Mouse (Mus musculus) G1E (cell line): ENCODE measurements around the gene Zfp74. TPM values are rescaled to one million over a fixed set of nuclear protein-coding genes. Genes with fewer than 3 reads are reported as not detected.

Source experiments
- ATAC-seq: 2 replicates; pipeline ENCODE4 v1.8.0; 2016; ENCODE audit warnings: mild to moderate bottlenecking; ENCODE audit not compliant: insufficient number of reproducible peaks, poor library complexity, low FRiP score, severe bottlenecking; ENCODE audit errors: extremely low read depth
- DNase-seq: peaks from one replicate; pipeline ENCODE4 v3.0.0; 2012; ENCODE audit warnings: low spot score
- H3K27me3 ChIP-seq: 2 replicates; pipeline ENCODE4 v1.6.1; 2012; ENCODE audit warnings: mild to moderate bottlenecking, low read length, inconsistent platforms; ENCODE audit not compliant: insufficient read depth
- H3K36me3 ChIP-seq: replicated peaks from 2 replicates; pipeline ENCODE3; 2012; ENCODE audit warnings: mild to moderate bottlenecking, inconsistent platforms
- H3K4me1 ChIP-seq: 2 replicates; pipeline ENCODE4 v1.6.1; 2012; ENCODE audit warnings: low read depth, low read length, inconsistent platforms, mixed read lengths; ENCODE audit not compliant: insufficient read depth
- H3K4me3 ChIP-seq: 2 replicates; pipeline ENCODE4 v1.5.1; 2012; ENCODE audit warnings: low read depth, mild to moderate bottlenecking, inconsistent platforms, low read length, moderate library complexity, mixed read lengths
- H3K9me3 ChIP-seq: replicated peaks from 2 replicates; pipeline ENCODE4 v1.6.1; 2012; ENCODE audit warnings: inconsistent platforms
- CTCF ChIP-seq: IDR thresholded peaks from 2 replicates; pipeline ENCODE4 v1.5.1; 2012; ENCODE audit warnings: low read depth, low read length, inconsistent platforms, mixed read lengths
- GATA1 ChIP-seq: IDR thresholded peaks from 2 replicates; pipeline ENCODE4 v1.6.1; 2012; ENCODE audit warnings: borderline replicate concordance, low read length, inconsistent platforms, mixed read lengths
- GATA2 ChIP-seq: IDR thresholded peaks from 2 replicates; pipeline ENCODE4 v1.6.1; 2012; ENCODE audit warnings: low read depth, low read length, inconsistent platforms, borderline replicate concordance
- POLR2AphosphoS5 ChIP-seq: IDR thresholded peaks from 2 replicates; pipeline ENCODE4 v1.6.1; 2012; ENCODE audit warnings: low read depth, low read length, inconsistent platforms; ENCODE audit not compliant: insufficient replicate concordance
- TAL1 ChIP-seq: conservative IDR thresholded peaks from 2 replicates; pipeline ENCODE4 v1.6.1; 2012; ENCODE audit warnings: low read depth, low read length, inconsistent platforms, mixed read lengths
- polyA plus RNA-seq: library from polyadenylated mRNA; stranded (reverse); fragments of >175 nt; gene quantifications from 2 replicates; pipeline ENCODE4 v1.2.3, GENCODE M21; 2012
- total RNA-seq, 2 experiments: library from RNA; stranded (forward) in 1 of 2; stranded (reverse) in 1 of 2; fragments of 200-1000 nt in 1 of 2; fragments of >200 nt in 1 of 2; fragmentation: Nextera tagmentation in 1 of 2; gene quantifications; 2 replicates each; pipeline ENCODE4 v1.2.3; 2014 to 2017

The Zfp74 gene
- total and polyA plus RNA-seq, 3 experiments, result 7.8 to 26.9 (median 9.8) TPM

DNA sequence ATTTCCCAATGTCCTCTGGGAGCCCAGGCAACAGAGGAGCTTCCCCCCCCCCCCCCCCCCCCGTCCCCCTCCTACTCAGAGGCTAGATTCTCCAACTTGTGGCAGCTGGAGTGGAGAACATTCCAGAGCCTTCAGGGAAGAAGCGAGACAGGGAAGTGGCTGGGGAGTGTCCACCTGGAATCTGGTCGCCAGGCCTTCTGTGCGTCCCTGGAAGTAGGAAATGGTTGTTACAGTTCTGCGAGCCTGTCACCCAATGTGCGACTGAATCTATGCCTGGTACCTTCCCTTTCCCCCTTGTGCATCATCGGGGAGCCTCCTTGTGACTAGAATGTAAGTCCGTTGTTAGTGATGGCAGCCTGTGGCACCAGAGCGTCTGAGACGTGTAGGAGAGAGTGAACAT lies 2.4 kb upstream of the Zfp74 start:
- H3K36me3 ChIP-seq, result peaks cover 5% of the 10 kb centered on the region
- DNase-seq (no peak), ATAC-seq (no peak)
- no peak overlapping the region for H3K4me3 ChIP-seq
- peaks cover 9% of the 10 kb centered on the region for H3K4me1 ChIP-seq
- no peaks in the 10 kb centered on the region for H3K27me3 ChIP-seq
- TF ChIP-seq TAL1 (no peak), GATA1 (no peak)
- no peaks in the 10 kb centered on the region for H3K9me3 ChIP-seq

DNA sequence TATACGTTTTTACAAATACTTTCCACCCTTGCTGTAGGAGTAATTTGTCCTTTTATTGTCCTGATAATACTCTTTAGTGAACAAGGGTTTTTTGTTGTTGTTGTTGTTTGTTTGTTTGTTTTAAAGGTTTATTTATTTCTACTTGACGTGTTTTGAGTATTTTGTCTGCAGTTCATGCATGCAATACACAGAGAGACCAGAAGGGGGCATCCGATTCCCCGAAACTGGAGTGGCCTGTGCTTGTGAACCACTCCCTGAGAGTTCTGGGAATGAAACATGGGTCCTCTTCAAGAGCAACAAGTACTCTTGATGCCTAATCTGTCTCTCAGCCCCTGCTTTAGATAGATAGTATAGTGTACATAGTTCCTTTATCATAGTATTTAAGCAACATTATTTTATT lies 842 bp upstream of the Zfp74 start:
- no peak for ATAC-seq

DNA sequence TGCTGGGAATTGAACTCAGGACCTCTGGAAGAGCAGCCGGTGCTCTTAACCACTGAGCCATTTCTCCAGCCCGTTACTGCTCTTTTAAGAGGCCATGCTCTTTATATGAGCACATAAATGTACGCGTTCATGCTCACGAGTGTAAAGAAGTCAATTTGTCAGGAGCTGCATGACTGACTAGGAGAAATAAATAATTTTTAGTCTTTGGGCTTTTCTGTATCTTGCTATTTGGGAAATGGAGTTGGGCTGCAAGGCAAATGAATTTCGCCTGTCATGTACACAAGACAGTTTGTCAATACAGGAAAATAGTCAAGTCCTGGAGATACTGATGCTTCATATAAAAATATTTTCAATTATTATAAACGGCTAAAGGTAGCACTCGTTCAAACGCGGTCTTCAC lies 803 bp downstream of the Zfp74 start:
- no peak for TF ChIP-seq GATA2
- TF ChIP-seq TAL1, result no peak
- no peak for TF ChIP-seq CTCF
- TF ChIP-seq POLR2AphosphoS5, result no peak
- no peak for TF ChIP-seq GATA1
- H3K4me1 ChIP-seq, result peaks cover 9% of the 10 kb centered on the region
- H3K9me3 ChIP-seq, result no peaks in the 10 kb centered on the region
- no peak for ATAC-seq
- DNase-seq, result no peak
- H3K27me3 ChIP-seq, result no peaks in the 10 kb centered on the region
- peaks cover 30% of the 10 kb centered on the region for H3K36me3 ChIP-seq
- H3K4me3 ChIP-seq, result peak overlapping the region; percentile 79

More for the DNA sequence above, 842 bp upstream of the Zfp74 start:
- DNase-seq, result peak; percentile 28
- H3K27me3 ChIP-seq, result no peaks in the 10 kb centered on the region
- TF ChIP-seq CTCF (peak; percentile 63), POLR2AphosphoS5 (no peak)
- H3K4me1 ChIP-seq, result peaks cover 9% of the 10 kb centered on the region
- H3K9me3 ChIP-seq, result no peaks in the 10 kb centered on the region
- H3K4me3 ChIP-seq, result peak overlapping the region; percentile 79; the same call in 1 of the 2 replicates
- peaks cover 17% of the 10 kb centered on the region for H3K36me3 ChIP-seq

DNA sequence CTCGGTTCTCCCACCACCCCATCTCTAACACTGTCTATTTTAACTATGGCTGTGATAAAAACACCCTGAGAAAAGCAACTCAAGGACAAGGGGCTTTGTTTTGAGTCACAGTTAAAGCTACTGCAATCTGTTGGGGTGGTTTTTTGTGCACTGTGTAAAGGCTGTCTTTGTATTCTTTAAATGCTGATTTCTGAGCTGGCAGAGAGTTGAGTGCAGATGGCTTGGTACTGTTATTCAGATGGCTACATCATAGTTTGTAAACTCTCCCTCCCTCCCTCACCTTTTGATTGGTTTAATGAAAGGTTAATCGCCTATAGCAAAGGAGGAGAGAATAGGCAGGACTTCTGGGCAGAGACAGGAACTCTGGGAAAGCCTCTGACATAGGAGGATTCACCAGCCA lies 9.7 kb downstream of the Zfp74 start:
- peaks cover 64% of the 10 kb centered on the region for H3K36me3 ChIP-seq
- no peak overlapping the region for H3K4me3 ChIP-seq
- H3K4me1 ChIP-seq, result no peaks in the 10 kb centered on the region
- DNase-seq (no peak), ATAC-seq (no peak)
- no peaks in the 10 kb centered on the region for H3K9me3 ChIP-seq
- TF ChIP-seq GATA1 (no peak), TAL1 (no peak), GATA2 (no peak), POLR2AphosphoS5 (no peak), CTCF (no peak)
- no peaks in the 10 kb centered on the region for H3K27me3 ChIP-seq

DNA sequence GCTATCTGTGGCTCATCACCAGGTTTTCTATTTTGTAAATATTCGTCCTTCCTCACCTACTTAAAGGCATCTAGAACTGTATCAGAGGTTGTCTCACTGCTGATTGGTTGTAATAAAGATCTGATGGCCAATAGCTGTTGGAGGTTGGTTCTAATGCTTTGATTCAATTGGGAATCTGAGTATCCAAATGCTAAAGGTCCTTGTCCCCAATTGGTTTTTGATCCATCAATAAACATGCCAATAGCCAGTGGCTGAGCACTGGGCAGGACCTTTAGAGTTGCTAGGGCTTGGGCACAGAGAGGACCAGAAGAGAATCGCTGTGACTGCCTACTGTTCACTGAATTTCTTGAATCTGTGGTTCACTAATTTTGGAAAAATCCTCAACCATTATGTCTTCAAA lies 10.2 kb downstream of the Zfp74 start:
- ATAC-seq, result no peak

DNA sequence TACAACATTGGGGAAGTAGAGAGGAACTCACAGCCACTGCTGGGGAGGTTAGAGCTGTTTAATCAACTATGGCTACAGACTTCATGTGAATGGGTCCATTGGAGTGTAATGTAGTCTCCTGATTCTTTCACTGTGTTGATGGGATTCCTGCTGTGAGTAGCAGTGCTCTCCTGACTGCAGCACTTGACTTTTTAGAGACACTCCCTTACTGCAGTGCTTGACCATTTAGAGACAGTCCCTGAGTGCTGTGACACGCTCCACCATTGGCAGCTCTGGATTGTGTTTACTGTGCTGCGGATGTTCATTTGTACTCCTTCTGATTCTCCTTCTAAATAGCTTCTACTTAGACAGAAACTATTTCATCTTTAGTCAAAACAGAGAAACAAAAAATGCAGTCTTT lies 11.1 kb downstream of the Zfp74 start:
- no peak for TF ChIP-seq GATA2
- no peak for TF ChIP-seq GATA1
- TF ChIP-seq TAL1, result no peak
- no peak for TF ChIP-seq POLR2AphosphoS5
- TF ChIP-seq CTCF, result no peak
- Histone ChIP-seq H3K4me1 (no peaks in the 10 kb centered on the region), H3K9me3 (no peaks in the 10 kb centered on the region), H3K36me3 (peaks cover 58% of the 10 kb centered on the region), H3K4me3 (no peak overlapping the region), H3K27me3 (no peaks in the 10 kb centered on the region)
- DNase-seq (no peak), ATAC-seq (no peak)

More for the DNA sequence above, 10.2 kb downstream of the Zfp74 start:
- no peak for DNase-seq
- Histone ChIP-seq H3K4me3 (no peak overlapping the region), H3K4me1 (no peaks in the 10 kb centered on the region), H3K27me3 (no peaks in the 10 kb centered on the region), H3K36me3 (peaks cover 60% of the 10 kb centered on the region), H3K9me3 (no peaks in the 10 kb centered on the region)
- TF ChIP-seq GATA2, result no peak
- TF ChIP-seq CTCF, result no peak
- no peak for TF ChIP-seq GATA1
- TF ChIP-seq TAL1, result no peak
- no peak for TF ChIP-seq POLR2AphosphoS5

DNA sequence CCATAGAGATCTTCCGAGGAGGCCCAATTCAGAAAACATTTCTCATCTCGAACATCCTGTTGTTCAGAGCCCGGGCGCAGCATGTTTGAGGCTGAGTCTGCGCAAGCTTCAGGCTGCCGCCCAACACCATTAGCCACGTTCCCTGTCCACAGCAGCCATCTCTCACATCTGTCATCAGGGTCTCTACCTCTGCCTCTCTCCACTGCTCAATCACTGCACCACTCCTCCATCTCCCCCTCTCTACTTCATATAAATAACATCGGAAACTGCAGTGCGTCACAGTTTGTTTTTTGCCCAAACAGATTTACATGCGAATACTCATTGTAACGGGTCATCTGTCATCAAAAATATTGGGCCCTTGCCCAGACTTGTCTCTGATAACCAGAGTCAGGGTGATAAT lies 12.9 kb downstream of the Zfp74 start:
- ATAC-seq, result no peak
- no peaks in the 10 kb centered on the region for H3K4me1 ChIP-seq
- H3K27me3 ChIP-seq, result no peaks in the 10 kb centered on the region
- no peak for DNase-seq
- H3K9me3 ChIP-seq, result no peaks in the 10 kb centered on the region
- TF ChIP-seq POLR2AphosphoS5 (no peak), GATA1 (no peak), GATA2 (no peak), CTCF (no peak), TAL1 (no peak)
- H3K4me3 ChIP-seq, result no peak overlapping the region
- H3K36me3 ChIP-seq, result peaks cover 62% of the 10 kb centered on the region
